Mouse (Mus musculus): ENCODE data around the gene Rps27rt.

DNA sequence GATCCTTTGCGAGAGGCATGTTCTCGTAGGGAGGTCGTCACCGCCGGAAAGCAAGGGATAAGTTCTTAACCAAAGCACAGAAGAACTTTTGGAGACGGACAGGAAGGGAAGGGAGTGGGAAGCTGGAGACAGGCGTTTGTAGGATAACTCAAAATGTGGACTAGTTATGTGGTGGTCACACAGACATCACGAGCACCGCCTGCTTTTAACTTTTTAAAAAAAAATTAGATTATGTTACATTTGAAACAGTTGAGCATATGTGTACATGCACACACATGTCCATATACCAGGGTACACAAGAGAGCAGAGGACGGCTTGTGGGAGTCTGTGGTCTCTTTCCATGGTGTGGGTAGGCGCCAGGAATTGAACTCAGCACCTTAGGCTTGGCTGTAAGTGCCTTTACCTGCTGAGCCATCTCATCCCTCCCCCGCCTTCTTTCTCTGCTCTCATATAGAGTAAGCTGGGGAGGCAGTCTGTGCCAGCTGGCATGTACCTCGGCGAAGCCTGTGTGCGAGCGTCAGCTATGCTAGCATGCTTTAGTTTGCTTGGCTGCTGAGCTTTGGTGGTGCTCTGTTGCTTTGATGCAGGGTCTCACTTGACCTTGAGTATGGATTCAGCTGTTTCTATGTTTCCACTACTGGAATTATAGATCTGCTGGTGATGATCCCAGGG, at the start of gene Rps27rt:
- TF ChIP-seq CTCF (IDR thresholded peaks at IDR 0.05; ENCODE audit: low read depth, low read length) = no peak
- no peak for TF ChIP-seq POLR2A (IDR thresholded peaks at IDR 0.05; ENCODE audit: extremely low read depth, insufficient read depth, low read length)
